Mouse (Mus musculus) fibroblast of lung, adult 2 months (primary cell): ENCODE results near the gene Traf3ip1.

Experiments
- DNase-seq: peaks from one replicate; pipeline ENCODE4 v3.0.0-alpha.2; 2011; ENCODE audit warnings: low read depth

The Traf3ip1 gene

GRCm38 (mm10) chr1:91494457-91495140, at the start of gene Traf3ip1:
Gene Traf3ip1, plus strand, starts transcription at chr1:91494647.
- peak; percentile 62 for DNase-seq

- DNase-seq = no peak
Observed at GRCm38 (mm10) chr1:91444841-91445830, 49.3 kb upstream of the Traf3ip1 start.

- DNase-seq = peak; percentile 83
Observed at GRCm38 (mm10) chr1:91446060-91446459, 48.4 kb upstream of the Traf3ip1 start.

- no peak for DNase-seq
Observed at GRCm38 (mm10) chr1:91446511-91446910, 47.9 kb upstream of the Traf3ip1 start.

GRCm38 (mm10) chr1:91448688-91449087, 45.8 kb upstream of the Traf3ip1 start:
- no peak for DNase-seq

GRCm38 (mm10) chr1:91450851-91451250, 43.6 kb upstream of the Traf3ip1 start:
- DNase-seq = no peak

GRCm38 (mm10) chr1:91451547-91452084, 42.8 kb upstream of the Traf3ip1 start:
- no peak for DNase-seq

- DNase-seq = no peak
Observed at GRCm38 (mm10) chr1:91453932-91454331, 40.5 kb upstream of the Traf3ip1 start.

- no peak for DNase-seq
Observed at GRCm38 (mm10) chr1:91454366-91454765, 40.1 kb upstream of the Traf3ip1 start.

- no peak for DNase-seq
Observed at GRCm38 (mm10) chr1:91454927-91455326, 39.5 kb upstream of the Traf3ip1 start.

GRCm38 (mm10) chr1:91455661-91456161, 38.7 kb upstream of the Traf3ip1 start:
- DNase-seq = no peak

GRCm38 (mm10) chr1:91456301-91456801, 38.1 kb upstream of the Traf3ip1 start:
- DNase-seq = no peak

- DNase-seq = no peak
Observed at GRCm38 (mm10) chr1:91457116-91457515, 37.3 kb upstream of the Traf3ip1 start.

- no peak for DNase-seq
Observed at GRCm38 (mm10) chr1:91457698-91458097, 36.7 kb upstream of the Traf3ip1 start.

- peak; percentile 83 for DNase-seq
Observed at GRCm38 (mm10) chr1:91458223-91458861, 36.1 kb upstream of the Traf3ip1 start.

GRCm38 (mm10) chr1:91459059-91459809, 35.2 kb upstream of the Traf3ip1 start, which contains the start of gene Per2:
Gene Per2, minus strand, starts transcription at chr1:91459324.
- peak; percentile 94 for DNase-seq

- DNase-seq = no peak
Observed at GRCm38 (mm10) chr1:91460069-91460468, 34.4 kb upstream of the Traf3ip1 start.

- no peak for DNase-seq
Observed at GRCm38 (mm10) chr1:91460564-91460963, 33.9 kb upstream of the Traf3ip1 start.

- no peak for DNase-seq
Observed at GRCm38 (mm10) chr1:91463336-91463995, 31.0 kb upstream of the Traf3ip1 start.

- DNase-seq = no peak
Observed at GRCm38 (mm10) chr1:91464436-91464835, 30.0 kb upstream of the Traf3ip1 start.
